Mouse (Mus musculus) ovary, postnatal 36 days (tissue): ENCODE measurements at regions not wholly inside any gene's neighbourhood (a gene's known extent, or its start where the extent isn't known, plus 50 kb on each side); places are given as distances from the start of the nearest gene placed in this dataset.
A peak's percentile ranks its signal among the peaks of the same experiment; 100 is the strongest.

Experiments used
- DNase-seq: peaks from one replicate; pipeline ENCODE4 v3.0.0; 2022; ENCODE audit warnings: low spot score, mixed read lengths

DNA sequence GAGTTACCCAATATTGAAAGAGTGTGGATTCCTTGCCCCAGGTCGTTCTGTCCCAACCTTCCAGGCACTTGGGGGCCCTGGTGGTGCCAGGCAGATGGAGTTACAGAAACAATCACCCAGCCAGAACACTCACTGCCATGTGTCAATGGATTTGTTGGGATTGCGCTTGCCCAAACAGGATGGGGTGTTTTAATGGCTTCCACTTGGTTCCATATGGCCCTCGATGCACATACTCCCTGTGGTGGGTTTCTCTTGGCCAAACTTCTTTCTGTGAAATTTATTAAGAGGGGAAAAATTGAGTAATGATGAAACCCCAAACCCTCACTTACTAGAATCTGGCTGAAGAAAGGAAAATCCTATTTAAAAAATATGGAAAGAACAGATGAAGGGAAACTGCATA lies 146.8 kb downstream of the Spata18 start:
- DNase-seq = no peak

DNA sequence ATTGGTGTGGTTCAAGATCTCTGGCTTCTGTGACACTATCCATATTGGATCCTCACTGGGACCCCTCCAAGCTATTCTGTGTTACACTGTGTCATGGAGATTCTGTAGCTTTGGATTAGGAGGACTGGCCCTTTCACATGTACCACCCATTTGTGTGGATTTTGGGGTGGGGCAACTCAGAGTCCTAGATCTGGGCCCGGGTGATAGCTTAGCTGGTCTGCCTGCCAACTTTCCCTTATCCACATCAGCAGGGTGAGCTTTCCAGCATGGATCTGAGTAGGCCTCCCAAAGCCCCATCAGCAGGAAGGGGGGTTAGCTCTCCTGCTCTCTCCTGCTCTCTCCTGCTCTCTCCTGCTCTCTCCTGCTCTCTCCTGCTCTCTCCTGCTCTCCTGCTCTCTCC lies 152.3 kb downstream of the Spata18 start:
- no peak for DNase-seq

DNA sequence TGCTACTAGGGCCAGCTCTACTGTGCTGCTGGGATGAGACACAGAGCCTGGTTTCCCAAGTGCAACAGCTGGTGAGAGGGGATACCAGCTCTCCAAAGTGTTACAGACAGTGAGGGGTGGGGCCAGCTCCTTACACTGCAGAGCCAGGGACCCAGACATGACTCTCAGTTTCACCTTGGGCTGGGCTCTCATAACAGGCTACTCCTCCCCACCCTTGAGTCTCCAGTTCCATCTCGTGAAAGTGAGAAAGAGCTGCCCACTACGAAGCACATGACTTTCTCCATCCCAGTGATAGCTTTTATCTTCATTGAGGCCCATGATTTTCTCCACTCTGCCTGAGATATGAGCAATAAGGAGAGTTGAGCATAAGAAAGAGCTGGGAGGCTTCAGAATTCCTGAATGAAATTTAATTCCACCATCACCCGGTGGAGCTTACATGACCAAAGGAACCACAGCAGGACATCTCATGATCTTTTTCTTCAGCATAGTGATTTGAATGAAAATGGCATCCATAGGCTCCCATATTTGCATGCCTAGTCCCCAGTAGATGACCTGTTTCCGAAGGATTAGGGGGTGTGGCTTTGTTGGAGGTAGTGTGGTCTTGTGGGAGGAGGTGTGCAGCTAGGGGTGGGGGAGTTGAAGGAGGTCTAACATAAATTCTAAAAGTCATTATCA lies 153.5 kb downstream of the Spata18 start:
- no peak for DNase-seq

DNA sequence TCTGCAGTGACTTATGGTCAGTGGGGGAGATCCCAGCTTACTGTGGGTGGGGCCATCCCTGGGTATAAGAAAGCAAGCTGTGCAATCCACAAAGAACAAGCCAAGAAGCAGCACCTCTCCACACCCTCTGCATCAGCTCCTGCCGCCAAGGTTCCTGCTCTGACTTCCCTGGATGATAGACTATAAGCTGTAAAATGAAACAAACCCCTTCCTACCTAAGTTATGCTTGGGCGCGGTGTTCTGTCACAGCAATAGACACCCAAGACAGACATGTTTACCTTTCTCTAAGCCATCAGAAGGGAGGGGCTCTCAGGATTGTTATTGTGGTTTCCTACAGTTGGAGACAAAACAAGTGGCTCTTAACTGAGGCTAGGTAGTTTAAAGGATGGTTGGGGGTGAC lies 159.5 kb downstream of the Spata18 start:
- no peak for DNase-seq

DNA sequence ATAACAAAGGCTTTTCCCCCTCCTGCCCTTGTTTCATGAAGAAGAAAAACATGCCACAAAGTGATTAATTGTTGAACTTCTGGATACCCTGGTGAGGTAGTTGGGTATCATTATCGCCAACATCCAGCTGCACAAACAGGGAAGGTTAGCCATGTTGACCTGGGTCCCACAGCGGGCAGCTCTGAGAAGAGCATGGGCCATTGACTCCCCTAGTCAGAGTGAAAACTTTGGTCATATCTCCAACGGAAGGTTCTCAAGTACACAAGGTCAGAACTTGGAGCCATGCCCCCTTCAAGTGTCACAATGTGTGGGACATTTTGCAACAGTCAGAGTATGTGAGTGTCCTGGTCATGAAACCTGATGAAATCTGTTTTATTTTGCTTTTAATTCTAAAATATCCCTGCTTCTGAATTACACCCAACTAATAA lies 159.9 kb downstream of the Spata18 start:
- DNase-seq = no peak

DNA sequence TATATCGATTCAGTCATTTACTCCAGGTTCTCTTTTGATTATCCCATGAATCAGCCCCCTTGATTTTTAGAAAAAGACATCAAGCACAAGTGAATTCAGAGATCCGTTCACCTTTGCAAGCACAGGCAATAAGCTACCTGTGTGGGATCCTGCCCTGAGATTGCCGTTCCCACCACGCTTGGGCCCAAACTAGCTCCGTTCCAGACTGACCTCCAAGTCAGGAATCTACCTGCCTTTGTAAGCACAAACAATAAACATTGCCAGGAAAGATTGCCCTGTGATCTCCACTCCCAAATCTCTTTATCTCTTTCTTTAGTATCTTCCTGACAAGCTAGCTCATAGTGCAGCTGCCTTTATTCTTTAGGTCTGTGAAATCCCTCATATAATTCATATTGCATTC lies 164.6 kb downstream of the Spata18 start:
- no peak for DNase-seq

DNA sequence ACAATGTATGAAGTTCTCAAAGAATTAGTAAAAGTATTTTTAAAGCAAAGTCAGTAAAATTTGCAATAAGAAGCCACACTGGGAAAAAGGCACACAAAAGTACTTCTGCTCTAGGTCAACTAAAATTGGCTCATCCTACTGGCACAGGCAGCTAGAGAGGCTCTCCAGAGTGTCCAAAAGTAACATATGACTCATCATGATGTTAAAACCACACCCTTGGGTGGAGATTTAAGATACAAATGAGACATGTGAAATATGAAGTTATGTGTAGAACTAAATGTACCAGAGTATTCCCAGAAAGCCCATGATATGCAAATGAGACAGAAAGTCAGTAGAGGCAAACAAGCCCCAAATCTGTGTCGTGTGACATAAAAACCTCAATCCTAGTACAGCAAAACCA lies 166.0 kb downstream of the Spata18 start:
- no peak for DNase-seq

DNA sequence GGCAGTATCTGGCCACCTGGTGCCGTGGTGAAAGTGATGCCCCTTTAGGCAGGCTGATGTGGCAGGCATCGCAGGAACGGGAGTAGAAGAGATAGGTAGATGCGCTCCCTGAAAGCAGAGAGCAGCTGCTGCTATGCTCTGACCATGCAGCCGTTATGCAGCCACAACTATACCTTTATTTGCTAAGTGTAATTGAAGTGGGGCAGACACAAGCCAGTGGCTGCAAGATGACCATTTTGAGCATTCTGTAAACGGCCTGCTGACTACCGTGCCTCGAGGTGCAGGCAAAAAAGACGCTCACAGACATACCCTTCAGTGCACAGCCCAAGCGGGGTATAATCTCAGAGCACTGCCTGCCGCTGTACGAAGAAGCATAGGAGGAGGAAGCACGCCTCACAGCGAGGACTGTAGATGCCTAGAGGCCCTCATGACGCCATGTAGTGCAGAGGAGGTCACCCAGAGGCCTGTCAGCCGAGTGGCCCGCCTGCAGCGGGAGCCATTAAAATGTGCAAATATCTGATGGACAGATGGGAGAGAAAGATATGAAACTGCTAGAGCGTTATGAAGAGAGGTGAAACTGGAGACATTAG lies 170.9 kb downstream of the Spata18 start:
- no peak for DNase-seq

DNA sequence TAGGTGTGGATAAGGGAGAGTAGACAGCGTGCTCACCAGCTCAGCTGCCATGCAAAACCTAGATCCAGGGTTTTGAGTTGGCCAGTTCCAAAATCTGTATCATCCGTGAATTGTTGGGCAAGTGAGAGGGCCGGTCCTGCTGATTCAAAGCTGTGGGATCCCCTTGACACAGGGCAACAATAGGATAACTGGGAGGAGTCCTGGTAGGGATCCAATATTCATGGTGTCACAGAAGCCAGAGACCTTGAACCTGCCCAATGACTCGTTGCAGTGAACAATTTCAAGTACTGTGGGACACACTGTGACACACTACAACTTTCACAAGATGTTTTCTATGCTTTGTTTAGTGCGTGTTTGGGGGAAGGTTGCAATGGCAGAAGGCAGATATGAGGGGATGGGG lies 172.2 kb downstream of the Spata18 start:
- no peak for DNase-seq

DNA sequence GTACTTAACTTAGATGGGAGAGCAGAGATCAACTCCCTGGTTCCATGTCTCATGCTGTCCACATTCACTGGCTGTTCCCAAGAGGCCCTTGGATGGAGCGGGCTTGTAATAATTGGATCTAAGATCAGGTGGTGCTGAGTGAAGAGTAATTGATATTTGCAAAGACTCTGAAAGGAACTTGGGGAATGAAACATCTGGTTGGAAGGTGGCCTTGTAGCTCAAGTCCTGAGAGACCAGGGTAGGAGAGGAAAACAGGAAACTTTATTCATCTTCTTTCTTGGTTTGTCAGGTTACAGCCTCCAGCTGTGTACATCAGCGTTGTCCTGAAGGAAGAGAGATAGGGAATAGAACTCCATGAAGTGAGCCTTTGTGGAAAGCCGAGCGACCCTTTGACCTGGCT lies 175.8 kb downstream of the Spata18 start:
- no peak for DNase-seq

DNA sequence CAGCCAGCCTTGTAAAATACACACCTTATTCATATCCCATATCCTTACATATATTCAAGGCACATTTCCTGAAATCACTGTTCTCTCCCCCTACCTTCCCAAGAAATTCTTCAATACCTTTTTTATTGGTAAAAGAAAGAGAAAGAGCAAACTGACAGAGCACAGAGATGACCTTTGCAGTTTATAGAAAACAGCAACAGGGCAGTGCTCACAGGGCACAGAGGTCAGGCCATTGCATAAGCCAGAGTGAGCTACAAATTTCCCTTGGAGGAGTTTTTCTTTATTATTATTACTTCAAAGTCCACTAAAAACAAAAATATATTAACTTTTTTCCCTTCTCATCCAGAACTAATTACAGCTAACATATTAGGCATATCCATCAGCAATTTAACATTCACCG lies 182.5 kb downstream of the Spata18 start:
- no peak for DNase-seq

DNA sequence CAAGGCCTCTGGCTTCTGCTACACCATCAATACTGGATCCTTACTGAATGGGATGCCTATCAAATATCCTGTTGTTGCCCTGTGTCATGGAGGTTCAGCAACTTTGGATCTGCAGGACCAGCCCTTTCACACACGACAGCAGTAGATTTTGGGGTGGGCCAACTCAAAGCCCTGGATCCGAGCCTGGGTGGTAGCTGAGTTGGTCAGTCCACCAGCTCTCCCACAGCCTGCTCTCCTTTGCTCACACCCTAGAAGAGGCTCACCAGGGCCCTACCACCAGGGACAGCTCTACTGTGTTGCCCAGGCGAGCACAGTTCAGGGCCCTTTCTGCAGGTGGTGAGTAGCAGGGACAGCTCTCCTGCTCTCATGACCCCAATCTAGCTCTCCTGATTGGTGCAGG lies 192.6 kb downstream of the Spata18 start:
- no peak for DNase-seq

DNA sequence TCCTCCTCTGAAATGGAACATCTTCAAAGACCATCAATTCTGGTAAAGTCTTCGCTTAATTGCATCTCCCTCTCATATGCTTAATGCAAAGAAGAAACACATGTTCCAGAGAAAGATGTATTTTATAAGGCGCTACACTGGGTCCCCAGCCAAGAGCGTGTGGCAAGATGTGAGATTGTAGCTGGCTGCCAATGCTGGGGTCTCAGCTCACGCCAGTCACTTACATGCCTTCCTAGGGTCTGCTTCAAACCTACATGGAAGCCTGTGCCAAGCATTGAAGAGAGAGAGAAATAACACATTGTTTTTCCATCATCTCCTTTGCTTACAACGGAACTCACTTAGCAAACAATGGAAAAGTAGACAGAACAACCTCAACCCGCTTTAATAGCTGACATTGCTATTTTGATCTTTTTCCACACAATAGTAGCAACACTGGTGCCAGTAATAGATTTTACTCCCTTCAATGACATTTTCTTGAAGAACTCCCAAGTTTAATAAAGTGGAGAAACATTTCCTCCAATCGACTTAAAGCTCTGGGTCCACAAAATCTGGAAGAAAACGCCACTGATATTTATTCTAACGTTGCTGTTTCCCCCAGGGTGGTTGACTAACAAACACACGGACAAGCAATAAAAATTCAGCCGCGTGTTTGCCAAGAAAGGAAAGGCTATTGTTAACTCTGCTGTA lies 195.1 kb downstream of the Spata18 start:
- DNase-seq = no peak

DNA sequence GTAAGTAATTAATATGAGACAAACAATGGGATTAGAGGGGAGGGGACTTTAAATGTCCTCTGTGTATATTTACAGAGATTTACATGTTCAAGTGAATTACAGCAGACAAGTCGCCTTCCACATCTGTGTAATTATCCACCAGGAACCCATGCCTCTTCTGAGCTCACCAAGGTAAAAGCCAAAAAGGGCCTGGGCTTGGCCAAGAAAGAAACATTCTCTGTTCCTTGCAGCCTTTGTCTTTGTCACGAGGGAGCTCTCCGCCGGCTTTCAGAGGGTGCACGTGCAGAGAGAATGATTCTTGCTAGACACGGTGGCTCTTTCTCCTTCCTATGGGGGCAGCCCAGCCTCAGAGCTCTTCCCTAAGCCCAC lies 195.6 kb downstream of the Spata18 start:
- DNase-seq = no peak

DNA sequence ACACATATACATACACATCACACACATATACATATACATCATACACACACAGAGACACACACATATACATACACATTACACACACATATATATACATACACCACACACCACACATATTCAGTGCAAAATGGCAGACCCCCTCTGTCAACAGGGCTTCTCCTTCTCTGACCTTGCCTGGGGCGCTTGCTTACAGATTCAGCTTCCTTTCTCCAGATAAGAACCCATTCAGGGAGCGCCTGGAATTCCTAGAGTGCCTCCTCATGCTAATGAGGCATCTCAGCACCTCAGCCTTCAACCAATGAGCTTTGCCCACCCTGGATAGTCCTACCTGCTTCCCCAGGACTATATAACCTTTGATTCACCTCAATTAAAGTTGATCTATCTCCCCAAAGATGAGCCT lies 200.3 kb downstream of the Spata18 start:
- no peak for DNase-seq

DNA sequence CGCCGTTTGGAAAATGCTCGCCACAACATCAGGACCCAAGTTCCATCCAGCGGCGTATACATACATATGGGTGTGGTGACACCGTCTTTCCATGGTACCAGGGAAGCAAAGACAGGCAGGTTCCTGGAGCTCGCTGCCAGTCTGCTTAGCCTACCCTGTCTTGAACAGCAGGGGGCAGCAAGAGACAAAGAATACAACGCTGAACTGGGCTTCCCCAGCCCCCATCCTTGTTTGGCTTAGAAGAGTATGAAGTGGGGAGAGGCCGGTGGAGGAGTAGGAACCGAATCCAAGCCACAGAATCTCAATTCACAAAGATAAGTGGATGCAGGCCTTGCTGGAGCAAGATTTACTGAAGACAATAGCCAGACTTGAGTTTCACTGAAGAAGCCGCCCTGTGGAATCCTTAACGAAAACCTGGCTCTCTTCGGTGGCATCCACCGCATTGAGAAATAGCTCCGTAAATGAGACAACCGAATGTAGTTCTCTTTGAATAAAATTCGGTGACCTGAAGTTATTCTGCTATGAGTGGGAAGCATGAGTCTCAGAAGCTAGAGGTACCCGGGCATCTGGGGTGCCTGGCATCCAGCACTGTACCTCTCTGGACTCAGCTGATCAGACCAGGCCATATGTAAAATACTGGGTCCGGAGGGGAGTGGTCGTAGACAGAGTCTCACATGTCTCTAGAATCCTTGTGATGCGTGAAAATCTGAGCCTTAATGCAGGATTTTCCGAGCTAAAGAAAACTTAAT lies 203.0 kb downstream of the Spata18 start:
- DNase-seq = peak; percentile 61

DNA sequence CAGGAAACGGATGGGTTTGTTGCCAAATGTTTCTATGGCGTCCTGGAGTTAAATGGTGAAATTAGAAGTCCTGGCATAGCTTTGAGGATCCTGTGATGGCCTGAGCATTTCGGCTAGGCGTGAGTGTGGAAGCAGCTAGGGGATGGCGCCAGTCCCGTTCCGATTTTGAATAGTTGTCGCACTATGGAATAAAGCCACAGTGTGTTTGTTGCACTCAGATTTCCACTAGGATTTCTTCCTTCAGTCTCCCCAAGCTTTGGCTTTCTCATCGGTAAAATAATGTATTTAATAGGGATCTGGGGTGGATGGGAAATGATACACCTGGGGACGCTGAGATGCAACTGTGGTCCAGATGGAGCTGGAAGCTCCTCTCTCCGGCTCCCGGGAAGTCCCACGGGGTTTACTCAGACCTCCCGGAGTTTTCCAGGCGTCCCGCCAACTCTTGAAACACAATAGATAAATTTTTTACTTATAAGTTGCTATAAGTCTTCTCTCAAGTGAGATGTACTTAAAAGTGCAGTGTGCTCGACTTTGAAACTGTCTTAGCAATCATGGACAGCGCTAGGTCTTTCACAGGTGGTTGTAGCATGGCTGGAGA lies 203.7 kb downstream of the Spata18 start:
- DNase-seq = no peak

DNA sequence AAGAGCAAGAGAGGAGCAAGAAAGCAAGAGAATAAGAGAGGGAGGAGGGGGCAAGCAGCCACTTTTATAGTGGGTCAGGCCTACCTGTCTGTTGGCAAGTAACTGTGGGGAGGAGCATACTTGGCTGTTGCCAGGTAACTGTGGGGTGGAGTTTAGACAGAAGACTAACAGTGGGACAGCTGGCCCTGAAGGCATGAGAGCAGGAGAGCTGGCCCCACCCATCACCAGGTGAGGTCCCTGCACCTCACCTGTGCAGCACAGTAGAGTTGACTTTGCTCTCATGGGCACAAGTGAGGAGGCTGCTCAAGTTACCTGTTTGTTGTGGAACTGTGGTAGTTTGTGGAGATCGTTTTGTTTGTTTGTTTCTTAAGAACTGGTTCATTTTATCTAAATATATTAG lies 208.1 kb downstream of the Spata18 start:
- no peak for DNase-seq

DNA sequence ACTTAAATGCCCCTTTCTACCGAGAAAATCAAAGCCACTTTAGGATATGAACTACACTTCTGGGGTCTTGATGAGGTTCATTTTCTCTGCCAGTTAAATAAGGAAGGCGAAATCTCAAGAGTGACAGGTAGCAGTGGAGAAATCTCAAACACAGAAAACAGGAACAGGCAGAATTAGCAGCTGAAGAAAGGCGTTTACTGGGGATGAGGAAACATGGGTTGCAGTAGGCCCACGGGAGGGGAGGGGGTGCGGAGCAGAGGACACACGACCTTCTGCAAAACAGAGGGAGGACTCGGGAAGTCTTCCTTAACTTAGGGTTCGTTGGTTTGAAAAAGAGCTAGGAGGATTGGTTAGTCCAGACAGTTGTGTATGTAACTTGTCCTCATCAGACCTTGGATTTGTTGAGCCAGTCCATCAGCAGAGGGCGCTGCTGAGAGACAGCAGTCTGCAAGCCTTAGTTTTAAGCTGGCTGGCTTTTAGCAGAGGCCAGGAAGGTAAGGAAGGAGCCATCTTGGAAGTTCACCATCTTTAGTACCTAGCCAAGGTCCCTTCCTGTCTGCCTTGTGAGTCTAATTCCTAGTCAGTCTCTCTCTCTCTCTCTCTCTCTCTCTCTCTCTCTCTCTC lies 204.0 kb downstream of the Usp46 start:
- peak; percentile 62 for DNase-seq

DNA sequence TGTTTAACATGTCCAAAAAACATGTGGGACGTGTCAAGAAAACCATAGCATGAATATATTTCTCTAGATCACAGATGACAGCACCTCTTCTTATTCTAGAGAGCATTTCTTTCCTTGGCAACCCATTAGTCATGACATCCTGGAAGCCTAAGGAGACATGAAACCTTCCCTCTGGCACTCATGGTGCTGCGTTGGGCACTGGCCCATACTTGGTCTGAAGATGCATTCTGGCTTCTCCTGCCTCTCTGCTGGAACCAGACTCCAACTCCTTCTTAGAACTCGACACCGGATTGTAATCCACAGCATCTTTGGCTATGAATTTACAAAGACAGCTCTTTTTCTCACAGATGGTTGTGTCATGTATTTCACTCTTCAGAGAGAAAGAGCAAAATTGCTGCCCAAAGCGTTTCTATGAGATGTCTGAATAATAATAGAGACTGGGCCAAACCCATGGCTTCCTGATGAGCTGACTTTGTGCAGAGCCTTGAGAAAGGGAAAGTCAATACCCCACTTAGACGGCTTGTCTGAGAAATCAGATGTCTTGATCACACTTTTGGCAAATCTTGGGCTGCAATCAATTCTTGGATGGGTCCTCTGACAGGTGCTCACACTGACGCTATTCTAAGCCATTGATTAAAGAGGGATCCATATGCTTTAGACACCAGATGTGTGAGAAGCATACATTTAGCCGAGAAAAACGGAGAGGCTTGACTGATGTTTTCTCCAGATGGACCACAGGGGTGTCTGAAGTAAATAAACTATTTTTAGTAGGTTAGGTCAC lies 195.4 kb downstream of the Usp46 start:
- DNase-seq = no peak

DNA sequence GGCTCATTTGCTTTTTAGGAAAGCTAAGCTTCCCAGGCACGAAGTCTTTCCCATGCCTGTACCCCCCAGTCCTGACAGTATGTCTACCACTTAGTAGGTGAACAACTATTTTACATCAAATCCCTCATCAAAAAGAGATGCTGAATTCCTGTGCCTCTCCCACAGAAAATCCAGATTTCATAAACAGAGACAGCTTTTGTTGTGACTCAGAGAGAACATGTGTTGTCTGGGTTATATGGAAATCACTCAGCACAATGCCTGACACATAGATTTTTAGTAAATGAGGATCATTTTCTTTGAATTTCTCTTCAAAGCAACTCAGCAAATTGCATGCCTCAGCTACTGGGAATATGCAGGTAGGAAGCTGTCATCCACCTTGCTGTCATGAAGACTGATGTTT lies 193.5 kb downstream of the Usp46 start:
- DNase-seq = no peak
